Mouse (Mus musculus): ENCODE measurements at regions not wholly inside any gene's neighbourhood (a gene's known extent, or its start where the extent isn't known, plus 50 kb on each side); places are given as distances from the start of the nearest gene placed in this dataset.

DNA sequence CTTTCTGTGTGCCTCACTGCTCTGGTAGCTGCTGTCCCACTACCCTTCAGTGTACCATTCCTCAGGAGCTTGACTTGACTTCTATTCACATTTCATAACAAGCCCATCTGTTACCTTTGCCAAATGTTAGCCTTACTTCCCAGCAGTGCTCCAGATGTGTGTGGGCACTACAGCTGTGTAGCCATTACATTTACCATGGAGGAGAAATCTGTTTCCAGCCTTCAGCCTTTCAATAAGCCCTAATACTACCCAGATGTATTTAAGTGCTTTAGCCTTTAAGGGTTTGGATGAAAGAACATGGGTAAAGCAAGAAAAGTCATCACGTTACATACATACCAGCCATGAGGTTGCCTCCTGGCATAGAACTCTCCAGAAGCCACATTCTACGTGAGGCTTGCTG lies 1068.0 kb downstream of the Ttll7 start:
- no peak overlapping the region for H3K4me2 ChIP-seq (ENCODE audit: low read depth, low read length)
- whole genome bisulfite sequencing, result 91% methylated on average over 2 of the region's 2 CpGs
- no peak for ATAC-seq (ENCODE audit: insufficient read depth, low FRiP score)
- no peaks in the 10 kb centered on the region for H3K4me1 ChIP-seq (ENCODE audit: control insufficient read depth, insufficient read depth, low read length)
- no peak overlapping the region for H3K27ac ChIP-seq (ENCODE audit: low read length)
- H3K9me3 ChIP-seq (replicated peaks; ENCODE audit: control insufficient read depth, low read length), result no peaks in the 10 kb centered on the region
- no peaks in the 10 kb centered on the region for H3K36me3 ChIP-seq (ENCODE audit: control insufficient read depth, insufficient read depth, low read length)
- no peak overlapping the region for H3K4me3 ChIP-seq (replicated peaks; ENCODE audit: low read length)
- no peaks in the 10 kb centered on the region for H3K27me3 ChIP-seq (ENCODE audit: control insufficient read depth, insufficient read depth, low read length)
- no peak overlapping the region for H3K9ac ChIP-seq (ENCODE audit: low read length)

DNA sequence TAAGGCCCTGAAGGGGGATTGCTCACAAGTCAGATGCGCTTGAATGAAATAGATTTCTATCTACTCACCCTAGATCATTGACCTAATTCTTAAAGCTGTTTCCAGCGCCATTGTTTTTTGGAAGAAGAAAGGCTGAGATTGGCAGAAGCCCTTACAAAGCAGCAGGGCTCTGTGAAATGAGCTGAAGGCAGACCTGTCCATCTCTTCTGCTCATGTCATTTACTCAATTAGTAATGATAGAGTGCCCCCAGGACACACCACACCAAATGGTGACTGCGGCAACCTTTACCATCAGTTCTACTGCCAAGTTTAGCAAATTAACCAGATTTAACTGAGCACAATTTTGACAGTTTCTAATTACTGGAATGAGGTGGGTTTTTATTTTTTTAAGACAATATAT lies 1067.5 kb downstream of the Ttll7 start:
- no peaks in the 10 kb centered on the region for H3K27me3 ChIP-seq (ENCODE audit: control insufficient read depth, insufficient read depth, low read length)
- H3K27ac ChIP-seq (ENCODE audit: low read length), result no peak overlapping the region
- H3K9ac ChIP-seq (ENCODE audit: low read length), result no peak overlapping the region
- H3K4me3 ChIP-seq (replicated peaks; ENCODE audit: low read length), result no peak overlapping the region
- no peak for ATAC-seq (ENCODE audit: insufficient read depth, low FRiP score)
- WGBS, result 96% methylated on average over 3 of the region's 3 CpGs
- no peak overlapping the region for H3K4me2 ChIP-seq (ENCODE audit: low read depth, low read length)
- H3K9me3 ChIP-seq (replicated peaks; ENCODE audit: control insufficient read depth, low read length), result no peaks in the 10 kb centered on the region
- H3K36me3 ChIP-seq (ENCODE audit: control insufficient read depth, insufficient read depth, low read length), result no peaks in the 10 kb centered on the region
- H3K4me1 ChIP-seq (ENCODE audit: control insufficient read depth, insufficient read depth, low read length), result no peaks in the 10 kb centered on the region

DNA sequence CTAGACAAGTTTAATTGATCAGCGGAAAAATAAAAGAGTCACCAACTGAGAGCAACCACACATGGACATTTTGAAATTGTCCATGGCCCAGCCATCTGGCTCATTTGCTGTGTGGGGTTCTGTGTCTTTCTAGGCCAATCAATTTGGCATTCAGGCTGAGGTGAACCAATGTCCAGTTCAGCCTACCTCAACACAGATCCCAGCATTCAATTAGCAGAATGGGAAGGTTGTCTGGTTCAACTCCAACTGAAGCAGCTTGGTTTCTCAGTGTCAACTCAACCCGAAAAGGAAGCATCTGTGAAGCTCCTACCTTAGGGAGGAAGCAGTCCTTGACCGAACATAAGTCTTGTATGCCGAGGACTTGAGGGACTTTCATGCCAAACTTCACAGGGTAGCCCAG lies 1067.0 kb downstream of the Ttll7 start:
- no peak for ATAC-seq (ENCODE audit: insufficient read depth, low FRiP score)

DNA sequence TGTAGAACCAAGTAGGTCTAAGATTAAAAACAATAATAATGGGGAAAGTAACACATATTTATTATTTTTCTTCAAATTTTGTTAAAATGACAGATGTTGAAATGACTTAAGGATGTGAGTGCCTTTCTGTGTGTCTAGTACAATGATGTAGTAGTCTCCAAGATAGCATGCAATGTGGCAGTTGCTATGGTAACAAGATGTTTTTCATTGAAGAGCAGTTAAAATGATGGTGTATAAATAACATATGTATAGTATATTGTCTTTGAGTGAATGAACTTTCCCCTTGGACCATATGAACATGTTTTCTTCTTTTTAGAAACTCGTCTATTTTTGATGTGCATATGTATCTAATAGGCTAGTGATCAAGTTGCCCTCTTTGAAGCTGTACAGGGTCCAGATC lies 1044.6 kb downstream of the Ttll7 start:
- no peak for ATAC-seq (ENCODE audit: insufficient read depth, low FRiP score)
- Histone ChIP-seq H3K9me3 (replicated peaks; ENCODE audit: control insufficient read depth, low read length) (no peaks in the 10 kb centered on the region), H3K4me3 (replicated peaks; ENCODE audit: low read length) (no peak overlapping the region), H3K4me1 (ENCODE audit: control insufficient read depth, insufficient read depth, low read length) (no peaks in the 10 kb centered on the region), H3K36me3 (ENCODE audit: control insufficient read depth, insufficient read depth, low read length) (no peaks in the 10 kb centered on the region), H3K9ac (ENCODE audit: low read length) (no peak overlapping the region), H3K27me3 (ENCODE audit: control insufficient read depth, insufficient read depth, low read length) (no peaks in the 10 kb centered on the region), H3K27ac (ENCODE audit: low read length) (no peak overlapping the region), H3K4me2 (ENCODE audit: low read depth, low read length) (no peak overlapping the region)
- 74% methylated on average over 1 of the region's 1 CpGs for WGBS

More for the DNA sequence above, 1067.0 kb downstream of the Ttll7 start:
- Histone ChIP-seq H3K36me3 (ENCODE audit: control insufficient read depth, insufficient read depth, low read length) (no peaks in the 10 kb centered on the region), H3K4me3 (replicated peaks; ENCODE audit: low read length) (no peak overlapping the region), H3K9ac (ENCODE audit: low read length) (no peak overlapping the region), H3K27me3 (ENCODE audit: control insufficient read depth, insufficient read depth, low read length) (no peaks in the 10 kb centered on the region), H3K9me3 (replicated peaks; ENCODE audit: control insufficient read depth, low read length) (no peaks in the 10 kb centered on the region), H3K4me2 (ENCODE audit: low read depth, low read length) (no peak overlapping the region), H3K27ac (ENCODE audit: low read length) (no peak overlapping the region), H3K4me1 (ENCODE audit: control insufficient read depth, insufficient read depth, low read length) (no peaks in the 10 kb centered on the region)
- 84% methylated on average over 4 of the region's 4 CpGs for WGBS

DNA sequence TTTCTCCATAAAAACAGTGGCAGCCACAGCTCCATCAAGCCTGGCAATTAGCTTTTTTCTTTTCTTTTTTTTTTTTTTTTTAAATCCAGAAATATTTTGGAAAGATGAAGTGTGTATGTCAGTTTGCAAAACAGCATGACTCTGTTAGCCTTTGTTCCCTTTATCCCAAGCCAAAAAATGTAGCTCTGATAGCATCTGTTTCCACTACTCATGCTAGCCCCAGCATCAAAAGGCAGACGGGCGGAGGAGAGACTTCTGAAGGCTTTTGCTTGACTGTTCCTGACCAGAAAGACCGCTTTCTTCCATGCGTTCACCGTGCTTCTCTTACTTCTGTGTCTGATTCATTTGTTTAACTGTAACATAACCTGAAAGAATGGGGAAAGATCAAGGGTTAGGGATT lies 1039.5 kb downstream of the Ttll7 start:
- no peak overlapping the region for H3K4me2 ChIP-seq (ENCODE audit: low read depth, low read length)
- H3K36me3 ChIP-seq (ENCODE audit: control insufficient read depth, insufficient read depth, low read length), result no peaks in the 10 kb centered on the region
- no peak overlapping the region for H3K27ac ChIP-seq (ENCODE audit: low read length)
- ATAC-seq (ENCODE audit: insufficient read depth, low FRiP score), result no peak
- no peak overlapping the region for H3K4me3 ChIP-seq (replicated peaks; ENCODE audit: low read length)
- H3K9ac ChIP-seq (ENCODE audit: low read length), result no peak overlapping the region
- H3K4me1 ChIP-seq (ENCODE audit: control insufficient read depth, insufficient read depth, low read length), result no peaks in the 10 kb centered on the region
- H3K9me3 ChIP-seq (replicated peaks; ENCODE audit: control insufficient read depth, low read length), result no peaks in the 10 kb centered on the region
- no peaks in the 10 kb centered on the region for H3K27me3 ChIP-seq (ENCODE audit: control insufficient read depth, insufficient read depth, low read length)
- WGBS, result 67% methylated on average over 5 of the region's 5 CpGs

DNA sequence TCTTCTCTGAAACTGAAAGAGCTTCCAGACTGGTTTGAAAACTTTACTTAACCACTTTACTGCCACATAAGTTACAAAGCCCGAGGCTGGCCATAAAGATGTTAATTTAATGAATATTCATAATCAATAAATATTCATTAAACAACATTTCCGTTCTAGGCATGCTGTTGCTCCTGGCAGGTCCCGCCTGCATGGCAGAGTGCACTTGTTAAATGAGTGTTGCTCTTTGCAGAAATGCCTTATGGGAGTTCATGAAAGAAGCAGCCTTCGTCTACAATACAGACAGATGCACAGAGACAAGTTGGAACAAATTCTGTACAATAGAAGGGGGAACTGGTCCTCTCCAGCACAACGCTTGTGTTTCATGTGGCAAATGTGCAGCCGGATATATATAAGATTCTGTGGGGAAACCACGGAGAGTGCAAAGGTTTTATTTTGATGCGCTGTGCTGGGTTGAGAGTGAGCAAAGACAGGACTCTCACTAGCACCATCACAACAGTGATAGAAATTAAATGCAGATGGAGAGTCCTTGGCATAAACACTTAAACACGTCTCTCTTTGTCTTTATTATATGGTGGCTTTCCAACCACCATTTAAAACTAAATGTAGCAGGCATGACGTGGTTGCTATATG lies 1034.2 kb downstream of the Ttll7 start:
- Histone ChIP-seq H3K4me1 (ENCODE audit: control insufficient read depth, insufficient read depth, low read length) (no peaks in the 10 kb centered on the region), H3K9ac (ENCODE audit: low read length) (no peak overlapping the region), H3K27me3 (ENCODE audit: control insufficient read depth, insufficient read depth, low read length) (no peaks in the 10 kb centered on the region), H3K4me3 (replicated peaks; ENCODE audit: low read length) (no peak overlapping the region), H3K9me3 (replicated peaks; ENCODE audit: control insufficient read depth, low read length) (no peaks in the 10 kb centered on the region), H3K4me2 (ENCODE audit: low read depth, low read length) (no peak overlapping the region), H3K36me3 (ENCODE audit: control insufficient read depth, insufficient read depth, low read length) (no peaks in the 10 kb centered on the region), H3K27ac (ENCODE audit: low read length) (no peak overlapping the region)
- 80% methylated on average over 10 of the region's 10 CpGs for WGBS
- no peak for ATAC-seq (ENCODE audit: insufficient read depth, low FRiP score)

DNA sequence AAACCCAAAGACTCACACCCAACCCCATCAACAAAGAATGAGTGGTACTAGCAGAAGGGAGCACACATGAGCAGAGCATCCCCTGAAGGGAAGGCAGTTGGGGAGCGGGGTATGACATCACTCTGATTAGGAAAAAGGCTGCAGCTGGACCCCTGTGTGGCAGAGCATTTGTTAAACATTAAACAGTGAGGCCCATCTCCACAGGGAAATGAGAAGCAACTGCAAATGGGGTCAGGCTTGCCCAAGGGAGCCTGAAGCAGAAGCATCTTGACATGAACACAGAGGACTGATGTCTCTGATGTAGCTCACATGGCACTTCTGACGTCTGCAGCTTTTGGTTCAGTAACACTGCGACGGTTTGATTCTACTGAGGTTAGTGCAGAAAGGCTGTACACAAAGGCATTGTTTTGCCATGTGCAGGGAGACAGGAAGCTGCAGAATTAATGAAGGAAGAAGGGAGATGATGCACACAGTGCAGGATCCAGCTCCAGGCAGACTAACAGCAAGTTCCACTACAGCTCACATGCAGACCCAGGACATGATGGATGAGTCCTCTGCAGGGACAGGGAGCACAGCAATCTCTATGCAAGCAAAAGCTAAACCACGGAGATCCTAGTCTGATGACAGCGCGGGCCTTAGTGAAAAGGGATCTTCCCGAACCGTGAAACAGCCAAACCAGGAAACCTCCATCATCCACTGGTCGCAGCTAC lies 1030.9 kb downstream of the Ttll7 start:
- Histone ChIP-seq H3K9ac (ENCODE audit: low read length) (no peak overlapping the region), H3K9me3 (replicated peaks; ENCODE audit: control insufficient read depth, low read length) (no peaks in the 10 kb centered on the region), H3K36me3 (ENCODE audit: control insufficient read depth, insufficient read depth, low read length) (no peaks in the 10 kb centered on the region), H3K27me3 (ENCODE audit: control insufficient read depth, insufficient read depth, low read length) (no peaks in the 10 kb centered on the region), H3K4me3 (replicated peaks; ENCODE audit: low read length) (no peak overlapping the region), H3K27ac (ENCODE audit: low read length) (no peak overlapping the region), H3K4me2 (ENCODE audit: low read depth, low read length) (no peak overlapping the region), H3K4me1 (ENCODE audit: control insufficient read depth, insufficient read depth, low read length) (no peaks in the 10 kb centered on the region)
- WGBS, result 47% methylated on average over 10 of the region's 10 CpGs
- ATAC-seq (ENCODE audit: insufficient read depth, low FRiP score), result no peak

DNA sequence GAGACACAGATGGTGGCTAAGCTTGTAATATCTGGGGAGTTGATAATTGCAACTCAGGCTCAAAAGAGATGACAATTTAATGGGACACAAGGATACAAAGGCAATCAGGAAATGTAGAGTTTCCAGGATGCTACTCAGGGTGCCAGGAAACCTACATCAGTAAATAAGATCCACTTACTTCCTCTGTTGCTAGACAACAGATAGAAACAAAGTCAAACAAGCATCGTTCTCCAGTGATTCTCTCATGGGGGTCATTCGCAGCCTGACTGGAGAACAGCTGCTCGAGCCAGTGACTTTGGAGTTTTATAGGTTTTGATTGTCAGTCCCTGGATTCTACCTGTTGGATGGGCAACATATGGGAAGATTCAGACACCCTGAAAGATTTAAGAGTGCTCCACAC lies 1026.5 kb downstream of the Ttll7 start:
- Histone ChIP-seq H3K4me3 (replicated peaks; ENCODE audit: low read length) (no peak overlapping the region), H3K4me1 (ENCODE audit: control insufficient read depth, insufficient read depth, low read length) (no peaks in the 10 kb centered on the region), H3K9ac (ENCODE audit: low read length) (no peak overlapping the region), H3K27me3 (ENCODE audit: control insufficient read depth, insufficient read depth, low read length) (no peaks in the 10 kb centered on the region), H3K27ac (ENCODE audit: low read length) (no peak overlapping the region), H3K9me3 (replicated peaks; ENCODE audit: control insufficient read depth, low read length) (no peaks in the 10 kb centered on the region), H3K36me3 (ENCODE audit: control insufficient read depth, insufficient read depth, low read length) (no peaks in the 10 kb centered on the region), H3K4me2 (ENCODE audit: low read depth, low read length) (no peak overlapping the region)
- no peak for ATAC-seq (ENCODE audit: insufficient read depth, low FRiP score)
- 59% methylated on average over 3 of the region's 3 CpGs for WGBS

DNA sequence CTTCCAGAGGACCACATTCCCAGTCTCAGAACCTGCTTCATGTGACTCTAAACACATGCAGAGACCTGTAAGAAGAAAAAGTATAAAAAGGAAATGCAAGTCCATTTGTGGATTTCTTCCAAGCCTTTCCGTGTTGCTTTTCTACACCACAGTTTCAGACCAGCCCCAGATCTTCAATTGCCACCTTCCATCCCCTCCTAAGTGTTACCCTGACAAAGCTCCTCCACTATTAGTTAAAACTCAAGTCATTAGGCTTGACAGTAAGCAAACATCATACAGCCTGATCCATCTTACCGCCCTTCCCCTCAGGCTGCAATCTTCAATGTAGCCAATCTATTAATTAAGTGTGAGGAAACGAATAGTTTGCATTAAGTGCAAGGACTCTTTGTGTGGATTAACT lies 1016.1 kb downstream of the Ttll7 start:
- Histone ChIP-seq H3K27ac (ENCODE audit: low read length) (no peak overlapping the region), H3K4me2 (ENCODE audit: low read depth, low read length) (no peak overlapping the region), H3K27me3 (ENCODE audit: control insufficient read depth, insufficient read depth, low read length) (no peaks in the 10 kb centered on the region), H3K36me3 (ENCODE audit: control insufficient read depth, insufficient read depth, low read length) (no peaks in the 10 kb centered on the region), H3K9ac (ENCODE audit: low read length) (no peak overlapping the region), H3K4me1 (ENCODE audit: control insufficient read depth, insufficient read depth, low read length) (no peaks in the 10 kb centered on the region), H3K9me3 (replicated peaks; ENCODE audit: control insufficient read depth, low read length) (no peaks in the 10 kb centered on the region), H3K4me3 (replicated peaks; ENCODE audit: low read length) (no peak overlapping the region)
- no peak for ATAC-seq (ENCODE audit: insufficient read depth, low FRiP score)
- 37% methylated on average over 3 of the region's 3 CpGs for WGBS
